Mouse (Mus musculus) C2C12 (cell line): ENCODE data around the gene Lilrb4a.

ENCODE experiments used
- CEBPB ChIP-seq: IDR thresholded peaks from one replicate; pipeline ENCODE4 v1.6.1; 2011; ENCODE audit warnings: low read depth, mild to moderate bottlenecking, control low read depth, moderate library complexity
- CTCF ChIP-seq: IDR thresholded peaks from one replicate; pipeline ENCODE4 v1.5.1; 2011; ENCODE audit not compliant: control insufficient read depth, insufficient read depth, insufficient read length
- FOSL1 ChIP-seq: IDR thresholded peaks from one replicate; pipeline ENCODE4 v1.8.0; 2011; ENCODE audit warnings: mild to moderate bottlenecking, low read length; ENCODE audit not compliant: poor library complexity, insufficient read depth, severe bottlenecking
- MAX ChIP-seq: IDR thresholded peaks from one replicate; pipeline ENCODE4 v1.6.1; 2011; ENCODE audit warnings: mild to moderate bottlenecking, control low read depth
- MYOD1 ChIP-seq: IDR thresholded peaks from one replicate; pipeline ENCODE4 v1.6.1; 2011; ENCODE audit warnings: low read depth; ENCODE audit not compliant: control insufficient read depth, insufficient read length
- MYOG ChIP-seq: IDR thresholded peaks from one replicate; pipeline ENCODE4 v1.6.1; 2011; ENCODE audit not compliant: control insufficient read depth, insufficient read length; ENCODE audit errors: extremely low read depth
- USF1 ChIP-seq: IDR thresholded peaks from one replicate; pipeline ENCODE4 v1.6.1; 2011; ENCODE audit warnings: low read depth, mild to moderate bottlenecking, control low read depth, moderate library complexity

DNA sequence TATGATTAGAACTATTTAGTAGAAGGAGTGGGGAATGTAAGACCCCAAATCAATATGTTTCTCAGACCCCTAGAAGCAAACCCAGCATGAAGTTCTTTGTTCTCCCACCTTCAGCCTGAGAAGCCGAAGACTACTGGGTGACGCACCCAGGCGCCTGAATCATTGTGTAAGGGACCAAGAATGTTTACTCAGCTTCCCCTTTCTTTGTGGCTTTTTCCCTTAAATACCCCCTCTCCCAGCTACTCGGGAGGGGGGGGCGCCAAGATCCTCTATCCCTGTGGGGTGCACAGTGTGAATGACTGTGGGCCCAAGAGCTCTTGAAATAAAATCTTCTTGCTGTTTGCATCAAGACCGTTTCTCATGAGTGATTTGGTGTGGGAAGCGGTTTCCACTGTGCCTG lies 40.1 kb downstream of the Lilrb4a start:
- TF ChIP-seq CTCF (no peak), MYOD1 (no peak), MYOG (no peak), USF1 (no peak), MAX (no peak), FOSL1 (no peak), CEBPB (no peak)
